Mouse (Mus musculus) cerebellum, postnatal 36 days (tissue): Measurements from ENCODE around the gene Adgrl1.

Source experiments
- DNase-seq, 2 experiments: peaks; one replicate each; pipeline ENCODE4 v3.0.0; 2021 to 2022; ENCODE audit warnings: mixed read lengths in 2 of 2

The Adgrl1 gene

GRCm38 (mm10) chr8:83899363-83900252, at the start of gene Adgrl1:
Adgrl1 (plus strand) TSS chr8:83900105.
- peak; percentile 96 to 97 for DNase-seq

- DNase-seq, result no peak
Measured at GRCm38 (mm10) chr8:83852329-83852728, 47.6 kb upstream of the Adgrl1 start.

GRCm38 (mm10) chr8:83853323-83854050, 46.4 kb upstream of the Adgrl1 start:
- no peak for DNase-seq

- no peak for DNase-seq
Measured at GRCm38 (mm10) chr8:83856486-83857065, 43.3 kb upstream of the Adgrl1 start.

- peak in 1 of 2 experiments; percentile 9 for DNase-seq
Measured at GRCm38 (mm10) chr8:83862439-83863268, 37.3 kb upstream of the Adgrl1 start.

GRCm38 (mm10) chr8:83874881-83875655, 24.8 kb upstream of the Adgrl1 start:
- peak; percentile 78 to 79 for DNase-seq

- peak; percentile 63 to 65 for DNase-seq
Measured at GRCm38 (mm10) chr8:83875656-83876040, 24.3 kb upstream of the Adgrl1 start.

- peak; percentile 22 to 45 for DNase-seq
Measured at GRCm38 (mm10) chr8:83876080-83876837, 23.6 kb upstream of the Adgrl1 start.

GRCm38 (mm10) chr8:83876838-83877223, 23.1 kb upstream of the Adgrl1 start:
- DNase-seq, result no peak

GRCm38 (mm10) chr8:83888409-83888808, 11.5 kb upstream of the Adgrl1 start:
- DNase-seq, result no peak

- DNase-seq, result no peak
Measured at GRCm38 (mm10) chr8:83892061-83892460, 7.8 kb upstream of the Adgrl1 start.

GRCm38 (mm10) chr8:83893915-83894314, 6.0 kb upstream of the Adgrl1 start:
- peak; percentile 92 to 95 for DNase-seq

- DNase-seq, result peak; percentile 49
Measured at GRCm38 (mm10) chr8:83895894-83896293, 4.0 kb upstream of the Adgrl1 start.

GRCm38 (mm10) chr8:83896461-83896860, 3.4 kb upstream of the Adgrl1 start:
- DNase-seq, result no peak

GRCm38 (mm10) chr8:83897211-83897610, 2.7 kb upstream of the Adgrl1 start:
- peak; percentile 75 to 81 for DNase-seq

GRCm38 (mm10) chr8:83898456-83898855, 1.4 kb upstream of the Adgrl1 start:
- DNase-seq, result peak; percentile 54 to 65

GRCm38 (mm10) chr8:83898985-83899362, 931 bp upstream of the Adgrl1 start:
- DNase-seq, result peak; percentile 87

GRCm38 (mm10) chr8:83900266-83900956, 506 bp downstream of the Adgrl1 start:
- no peak for DNase-seq

- DNase-seq, result peak; percentile 58 to 73
Measured at GRCm38 (mm10) chr8:83900957-83901270, 1.0 kb downstream of the Adgrl1 start.
